Mouse (Mus musculus): ENCODE results near the gene Efcc1. TPM values are rescaled to one million over a fixed set of nuclear protein-coding genes. Genes with fewer than 3 reads are reported as not detected.
"Not testable (repeated sequence)": the region's sequence is repeated elsewhere in the genome, so short reads cannot be mapped to it uniquely, and the experiment has no call there.

The Efcc1 gene
- polyA plus RNA-seq, 1 experiment from 2014 or later, result 2.0 TPM

DNA sequence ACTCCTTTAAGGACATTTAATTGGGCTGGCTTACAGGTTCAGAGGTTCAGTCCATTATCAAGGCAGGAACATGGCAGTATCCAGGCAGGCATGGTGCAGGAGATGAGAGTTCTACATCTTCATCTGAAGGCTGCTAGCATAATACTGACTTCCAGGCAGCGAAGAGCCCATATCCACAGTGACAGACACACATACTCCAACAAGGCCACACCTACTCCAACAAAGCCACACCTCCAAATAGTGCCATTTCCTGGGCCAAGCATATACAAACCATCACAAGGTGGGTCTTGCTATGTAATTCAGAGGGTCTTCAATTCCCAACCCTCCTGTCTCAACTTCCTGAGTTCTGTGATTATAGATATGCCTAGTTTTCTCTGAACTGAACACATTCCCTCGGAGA lies 33.6 kb downstream of the Efcc1 start:
- H3K4me3 ChIP-seq; H3K4me2 ChIP-seq (replicated peaks); H3K27ac ChIP-seq (replicated peaks); H3K9ac ChIP-seq (replicated peaks); H3K9me3 ChIP-seq; H3K27me3 ChIP-seq; H3K36me3 ChIP-seq; H3K4me1 ChIP-seq; ATAC-seq (replicated peaks): not testable (repeated sequence)
- WGBS, result 91% methylated on average over 2 of the region's 2 CpGs

DNA sequence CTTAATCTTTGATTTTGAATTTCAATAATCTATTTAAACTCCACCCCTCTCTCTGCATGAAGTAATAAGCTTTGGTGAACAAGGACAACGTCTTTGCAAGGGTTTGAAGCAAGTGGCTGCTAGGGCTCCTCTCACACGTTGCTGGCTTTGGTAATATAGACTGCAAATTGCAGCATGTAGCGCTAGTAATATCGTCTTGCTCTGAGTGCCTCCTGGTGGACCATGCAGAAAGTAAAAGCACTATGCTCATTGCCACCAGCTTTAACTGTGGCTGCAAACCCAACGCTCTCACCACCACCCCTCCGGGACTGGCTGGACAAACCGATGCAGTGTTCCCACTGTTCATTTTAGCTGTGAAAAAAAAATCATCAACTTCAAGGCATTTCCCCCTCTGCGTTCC lies 40.0 kb downstream of the Efcc1 start:
- H3K4me2 ChIP-seq (replicated peaks), result no peak overlapping the region
- no peaks in the 10 kb centered on the region for H3K27me3 ChIP-seq
- H3K4me3 ChIP-seq, result no peak overlapping the region
- H3K4me1 ChIP-seq, result no peaks in the 10 kb centered on the region
- no peaks in the 10 kb centered on the region for H3K36me3 ChIP-seq
- no peak overlapping the region for H3K9ac ChIP-seq (replicated peaks)
- H3K27ac ChIP-seq (replicated peaks), result no peak overlapping the region
- 66% methylated on average over 8 of the region's 8 CpGs for WGBS
- no peaks in the 10 kb centered on the region for H3K9me3 ChIP-seq
- no peak for ATAC-seq (replicated peaks)

DNA sequence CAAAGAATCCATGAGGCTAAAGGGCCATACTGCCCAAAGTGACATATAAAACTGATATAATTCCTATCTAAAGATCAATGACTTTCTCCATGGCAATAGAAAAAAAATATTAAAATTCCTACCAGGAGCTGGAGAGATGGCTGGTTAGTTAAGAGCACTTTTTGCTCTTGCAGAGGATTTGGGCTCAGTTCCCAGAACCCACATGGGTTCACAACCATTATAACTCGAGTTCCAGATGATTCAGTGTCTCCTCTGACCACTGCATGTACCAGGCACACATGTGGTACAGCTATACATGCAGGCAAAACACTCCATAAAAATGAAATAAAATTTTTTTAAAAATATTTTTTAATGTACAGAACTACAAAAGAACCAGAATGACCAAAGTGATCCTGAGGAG lies 43.8 kb downstream of the Efcc1 start:
- Histone ChIP-seq H3K36me3 (no peaks in the 10 kb centered on the region), H3K9me3 (no peaks in the 10 kb centered on the region), H3K4me1 (no peaks in the 10 kb centered on the region), H3K4me2 (replicated peaks) (no peak overlapping the region), H3K9ac (replicated peaks) (no peak overlapping the region), H3K27ac (replicated peaks) (no peak overlapping the region), H3K4me3 (no peak overlapping the region), H3K27me3 (no peaks in the 10 kb centered on the region)
- 45% methylated on average over 1 of the region's 1 CpGs for WGBS
- no peak for ATAC-seq (replicated peaks)

DNA sequence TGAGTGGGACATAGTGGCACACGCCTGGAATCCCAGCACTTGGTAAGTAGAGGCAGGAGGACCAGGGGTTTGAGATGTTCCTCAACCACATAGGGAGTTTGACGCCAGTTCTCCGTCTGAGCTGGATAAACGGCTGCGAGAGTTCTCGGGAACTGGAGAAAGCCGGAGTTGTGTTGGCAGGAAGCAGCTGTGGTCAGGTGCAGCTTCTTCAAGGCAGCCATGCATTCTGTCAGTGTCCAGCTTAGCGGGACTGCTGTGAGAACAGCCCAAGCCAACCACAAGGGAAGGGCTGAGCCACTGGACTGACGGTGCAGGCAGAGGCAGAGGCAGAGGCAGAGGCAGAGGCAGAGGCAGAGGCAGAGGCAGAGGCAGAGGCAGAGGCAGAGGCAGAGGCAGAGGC lies 44.2 kb downstream of the Efcc1 start:
- H3K27ac ChIP-seq (replicated peaks), result no peak overlapping the region
- no peaks in the 10 kb centered on the region for H3K4me1 ChIP-seq
- no peaks in the 10 kb centered on the region for H3K27me3 ChIP-seq
- no peak overlapping the region for H3K4me3 ChIP-seq
- H3K36me3 ChIP-seq, result no peaks in the 10 kb centered on the region
- no peak overlapping the region for H3K4me2 ChIP-seq (replicated peaks)
- no peak overlapping the region for H3K9ac ChIP-seq (replicated peaks)
- H3K9me3 ChIP-seq, result no peaks in the 10 kb centered on the region
- ATAC-seq (replicated peaks), result no peak
- WGBS, result 87% methylated on average over 9 of the region's 9 CpGs

DNA sequence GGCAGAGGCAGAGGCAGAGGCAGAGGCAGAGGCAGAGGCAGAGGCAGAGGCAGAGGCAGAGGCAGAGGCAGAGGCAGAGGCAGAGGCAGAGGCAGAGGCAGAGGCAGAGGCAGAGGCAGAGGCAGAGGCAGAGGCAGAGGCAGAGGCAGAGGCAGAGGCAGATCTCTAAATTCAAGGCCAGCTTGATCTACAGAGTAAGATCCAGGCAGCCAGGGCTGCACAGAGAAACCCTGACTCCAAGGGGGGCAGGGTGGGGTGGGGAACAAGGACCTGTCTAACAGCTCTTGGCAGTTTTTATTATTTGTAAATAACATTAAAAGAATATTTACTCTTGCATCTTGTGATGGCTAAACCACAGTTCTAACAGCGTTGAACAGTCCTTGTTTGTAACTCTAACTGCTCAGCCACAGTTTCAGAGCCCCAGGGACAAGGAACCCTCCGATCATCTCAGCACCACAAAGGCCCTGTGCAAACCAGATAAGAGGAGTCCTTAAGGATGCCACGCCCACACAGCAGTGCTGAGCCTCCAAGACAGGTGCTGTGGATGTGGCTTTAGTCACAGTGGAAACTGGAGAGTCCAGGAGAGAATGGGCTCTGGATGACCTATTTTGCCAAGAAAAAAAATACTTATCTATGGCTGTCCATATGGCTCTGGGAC lies 45.0 kb downstream of the Efcc1 start:
- H3K4me2 ChIP-seq (replicated peaks), result no peak overlapping the region
- H3K4me1 ChIP-seq, result no peaks in the 10 kb centered on the region
- H3K27me3 ChIP-seq, result no peaks in the 10 kb centered on the region
- no peak overlapping the region for H3K4me3 ChIP-seq
- H3K27ac ChIP-seq (replicated peaks), result no peak overlapping the region
- no peaks in the 10 kb centered on the region for H3K9me3 ChIP-seq
- no peak overlapping the region for H3K9ac ChIP-seq (replicated peaks)
- no peaks in the 10 kb centered on the region for H3K36me3 ChIP-seq
- no peak for ATAC-seq (replicated peaks)
- WGBS, result 84% methylated on average over 3 of the region's 3 CpGs

DNA sequence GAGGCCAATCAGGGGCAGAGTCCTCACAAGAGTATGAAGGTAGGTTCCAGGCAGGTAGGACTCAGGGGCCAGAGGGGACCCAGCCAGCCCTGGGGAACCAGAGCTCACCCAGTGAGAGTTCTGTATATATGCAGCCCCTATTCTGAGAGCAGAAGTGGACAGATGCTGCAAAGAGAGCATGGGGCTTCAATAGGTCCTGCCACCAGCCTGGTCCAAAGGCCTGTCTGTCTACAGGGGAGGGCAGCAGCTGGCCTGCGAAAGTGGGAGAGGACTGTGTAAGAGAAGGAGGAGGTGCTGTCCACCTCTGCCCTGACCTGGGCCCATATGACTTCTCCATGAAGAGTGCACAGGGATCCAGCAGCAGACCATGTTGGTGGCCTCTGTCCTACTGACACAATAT lies 46.0 kb downstream of the Efcc1 start:
- H3K27me3 ChIP-seq, result no peaks in the 10 kb centered on the region
- no peak overlapping the region for H3K4me2 ChIP-seq (replicated peaks)
- 100% methylated on average over 1 of the region's 1 CpGs for WGBS
- H3K4me3 ChIP-seq, result no peak overlapping the region
- H3K4me1 ChIP-seq, result no peaks in the 10 kb centered on the region
- no peaks in the 10 kb centered on the region for H3K36me3 ChIP-seq
- no peaks in the 10 kb centered on the region for H3K9me3 ChIP-seq
- H3K27ac ChIP-seq (replicated peaks), result no peak overlapping the region
- no peak for ATAC-seq (replicated peaks)
- no peak overlapping the region for H3K9ac ChIP-seq (replicated peaks)

DNA sequence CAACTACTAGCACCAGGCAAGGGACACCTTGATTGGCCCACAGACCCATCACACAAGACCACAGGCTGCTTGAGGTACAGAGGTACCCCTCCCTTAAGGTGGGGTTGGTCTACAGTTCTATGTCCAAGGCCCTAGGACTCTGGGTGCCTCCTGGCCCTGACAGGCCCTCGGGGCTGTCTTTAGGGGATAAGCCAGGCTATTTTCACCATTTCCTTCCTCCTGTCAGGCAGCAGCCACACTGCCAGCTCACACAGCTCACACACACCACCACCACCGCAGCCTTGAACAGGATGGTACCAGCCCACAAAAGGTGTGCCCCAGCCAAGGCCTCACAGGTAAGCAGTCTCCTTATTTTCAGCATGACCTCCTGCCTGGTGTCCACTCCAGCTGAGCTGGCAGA lies 47.2 kb downstream of the Efcc1 start, which contains the start of gene Gp9:
Gene Gp9 (plus strand): TSS at position 231 of the 400 bp plus-strand sequence.
- no peak for ATAC-seq (replicated peaks)
- no peak within 1 kb of the TSS for H3K4me2 ChIP-seq (replicated peaks)
- 88% methylated on average over 2 of the region's 2 CpGs for WGBS
- no peaks in the 10 kb centered on the region for H3K36me3 ChIP-seq
- H3K27me3 ChIP-seq, result no peaks in the 10 kb centered on the region
- H3K4me1 ChIP-seq, result no peaks in the 10 kb centered on the region
- H3K9ac ChIP-seq (replicated peaks), result no peak within 1 kb of the TSS
- H3K4me3 ChIP-seq, result no peak within 1 kb of the TSS
- H3K9me3 ChIP-seq, result no peaks in the 10 kb centered on the region
- H3K27ac ChIP-seq (replicated peaks), result no peak within 1 kb of the TSS

DNA sequence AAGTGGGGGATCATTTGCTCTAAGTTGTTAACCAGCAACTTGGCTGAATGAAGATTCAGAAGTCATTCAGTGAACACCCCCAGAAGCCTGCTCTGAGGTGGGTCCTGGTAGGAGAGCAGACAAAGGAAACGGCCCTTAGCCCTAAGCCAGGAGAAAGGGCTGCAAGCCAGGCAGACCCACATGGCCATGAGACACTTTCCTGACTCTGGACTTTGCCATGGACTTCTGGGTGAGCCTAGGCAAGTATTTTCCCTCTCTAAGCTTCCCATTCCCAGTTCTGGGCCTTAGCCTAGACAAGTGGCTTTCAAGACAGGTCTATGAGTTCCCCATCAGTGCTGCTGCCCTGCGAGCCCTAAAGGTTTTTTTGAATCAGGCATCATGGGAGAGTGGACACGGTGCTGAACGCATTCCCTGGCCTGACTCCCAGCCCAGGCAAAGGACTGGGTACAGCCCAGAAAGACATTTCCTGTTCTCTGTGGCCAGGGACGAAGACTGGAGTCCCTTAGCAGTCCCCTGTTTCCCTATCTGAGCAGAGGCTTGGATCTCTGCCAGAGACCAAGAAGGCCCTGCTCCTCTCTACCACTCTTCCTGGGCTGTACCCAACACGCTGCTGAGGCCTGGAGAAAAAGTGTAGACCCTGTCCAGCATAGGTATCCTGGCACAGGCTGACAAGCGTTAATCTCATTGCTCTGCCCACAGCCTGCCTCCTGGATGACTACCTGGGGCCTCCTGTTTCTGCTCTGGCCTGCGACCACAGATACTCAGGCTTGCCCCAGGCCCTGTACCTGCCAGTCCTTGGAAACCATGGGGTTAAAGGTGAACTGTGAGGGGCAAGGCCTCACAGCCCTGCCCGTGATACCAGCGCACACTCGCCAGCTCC lies 47.9 kb downstream of the Efcc1 start:
- ATAC-seq (replicated peaks), result no peak
- H3K27me3 ChIP-seq, result no peaks in the 10 kb centered on the region
- no peaks in the 10 kb centered on the region for H3K36me3 ChIP-seq
- no peak overlapping the region for H3K4me3 ChIP-seq
- 80% methylated on average over 11 of the region's 11 CpGs for WGBS
- H3K27ac ChIP-seq (replicated peaks), result no peak overlapping the region
- H3K4me1 ChIP-seq, result no peaks in the 10 kb centered on the region
- no peaks in the 10 kb centered on the region for H3K9me3 ChIP-seq
- H3K4me2 ChIP-seq (replicated peaks), result no peak overlapping the region
- no peak overlapping the region for H3K9ac ChIP-seq (replicated peaks)

DNA sequence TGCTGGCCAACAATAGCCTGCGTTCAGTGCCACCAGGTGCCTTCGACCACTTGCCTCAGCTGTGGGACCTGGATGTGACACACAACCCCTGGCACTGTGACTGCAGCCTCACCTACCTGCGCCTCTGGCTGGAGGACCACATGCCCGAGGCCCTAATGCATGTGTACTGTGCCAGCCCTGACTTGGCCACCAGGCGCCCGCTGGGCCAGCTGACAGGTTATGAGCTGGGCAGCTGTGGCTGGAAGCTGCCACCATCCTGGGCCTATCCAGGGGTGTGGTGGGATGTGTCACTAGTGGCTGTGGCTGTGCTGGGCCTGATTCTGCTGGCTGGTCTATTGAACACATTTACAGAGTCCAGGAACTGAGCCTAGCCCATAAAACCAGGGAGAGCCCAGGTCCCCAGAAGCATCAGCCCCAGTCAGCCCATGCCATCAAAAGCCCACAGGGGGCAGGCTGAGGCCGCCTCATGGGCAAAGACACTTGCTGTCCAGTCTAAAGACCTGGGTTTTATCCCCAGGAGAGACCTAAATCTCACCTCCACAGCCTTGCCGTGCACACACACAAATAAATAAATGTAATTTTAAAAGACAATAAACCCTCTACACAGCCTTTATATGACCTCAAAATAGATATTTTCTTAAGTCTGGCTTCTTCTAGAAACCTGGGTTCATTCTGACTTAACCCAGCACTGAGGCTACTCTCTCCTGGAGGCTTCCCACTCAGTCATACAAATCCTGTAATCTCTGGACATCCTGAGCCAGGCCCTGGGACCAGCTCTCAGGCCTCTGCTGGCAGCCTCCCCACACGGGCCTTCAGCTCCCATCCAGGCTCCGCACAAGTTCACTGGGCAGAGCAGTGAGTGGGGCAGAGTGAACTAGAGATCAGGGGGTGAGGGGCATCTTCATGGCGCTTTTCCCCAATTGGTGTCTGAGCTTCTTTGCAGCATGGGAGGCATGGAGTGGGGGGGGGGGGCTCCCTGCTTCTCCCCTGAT lies 48.8 kb downstream of the Efcc1 start:
- no peaks in the 10 kb centered on the region for H3K36me3 ChIP-seq
- H3K9me3 ChIP-seq, result no peaks in the 10 kb centered on the region
- no peak overlapping the region for H3K4me3 ChIP-seq
- no peak overlapping the region for H3K27ac ChIP-seq (replicated peaks)
- no peaks in the 10 kb centered on the region for H3K27me3 ChIP-seq
- no peak overlapping the region for H3K4me2 ChIP-seq (replicated peaks)
- no peaks in the 10 kb centered on the region for H3K4me1 ChIP-seq
- 84% methylated on average over 11 of the region's 11 CpGs for WGBS
- ATAC-seq (replicated peaks), result no peak
- no peak overlapping the region for H3K9ac ChIP-seq (replicated peaks)

DNA sequence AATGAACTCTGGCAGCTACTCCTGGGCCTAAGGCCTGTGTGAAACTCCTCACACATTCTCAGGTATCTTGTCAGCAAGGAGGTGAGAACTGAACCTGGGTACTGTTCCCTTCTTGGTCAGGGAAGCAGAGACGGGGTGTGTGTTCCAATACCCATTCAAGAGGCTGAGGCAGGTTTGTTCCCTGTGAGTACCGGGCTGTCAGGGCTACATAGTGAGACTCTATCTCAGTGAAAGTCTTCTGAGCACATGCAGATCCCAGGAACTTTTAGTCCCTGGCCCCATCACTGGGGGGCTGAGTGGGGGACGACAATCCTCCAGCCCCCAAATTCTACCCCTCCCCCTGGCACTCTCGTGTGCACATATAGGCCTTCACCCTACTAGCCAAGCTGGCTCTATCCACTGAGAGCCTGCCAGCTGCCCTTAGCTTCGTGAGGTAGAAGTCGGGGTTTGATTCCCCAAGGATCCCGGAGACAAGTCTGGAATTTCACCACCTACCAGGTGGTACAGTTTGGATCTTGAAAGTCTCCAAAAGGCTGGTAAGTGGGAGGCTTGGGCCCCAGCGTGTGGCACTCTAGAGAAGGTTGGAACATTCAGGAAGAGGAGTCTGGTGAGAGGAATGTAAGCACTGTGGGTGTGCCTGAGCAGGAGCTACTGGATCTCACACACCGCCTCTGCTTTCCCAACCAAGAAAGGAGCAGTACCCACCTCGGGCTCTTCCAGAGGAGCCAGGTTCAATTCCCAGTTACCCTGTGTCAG lies 50.1 kb downstream of the Efcc1 start:
- Histone ChIP-seq H3K4me1 (no peaks in the 10 kb centered on the region), H3K36me3 (no peaks in the 10 kb centered on the region), H3K4me3 (no peak overlapping the region), H3K9me3 (no peaks in the 10 kb centered on the region), H3K4me2 (replicated peaks) (no peak overlapping the region), H3K9ac (replicated peaks) (no peak overlapping the region), H3K27me3 (no peaks in the 10 kb centered on the region), H3K27ac (replicated peaks) (no peak overlapping the region)
- ATAC-seq (replicated peaks), result no peak
- 83% methylated on average over 10 of the region's 10 CpGs for WGBS

DNA sequence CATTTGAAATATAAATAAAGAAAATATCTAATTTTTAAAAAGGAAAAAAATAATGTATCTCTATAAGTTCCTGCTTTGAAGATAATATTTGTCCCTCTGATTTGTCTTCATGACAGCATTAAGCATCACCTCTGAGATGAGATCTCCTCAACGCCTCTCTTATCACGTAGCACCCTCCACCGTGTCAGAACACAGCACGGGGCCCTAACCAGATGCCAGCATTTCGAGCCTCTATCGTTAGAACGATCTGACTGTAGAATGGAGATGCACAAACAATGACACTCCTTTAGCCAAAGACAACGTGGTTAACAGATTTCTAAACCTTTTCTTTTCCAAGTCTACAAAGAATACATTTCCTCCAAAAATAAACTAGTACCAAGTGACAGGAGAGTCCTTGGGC lies 53.4 kb downstream of the Efcc1 start:
- H3K27ac ChIP-seq (replicated peaks), result no peak overlapping the region
- H3K4me3 ChIP-seq, result no peak overlapping the region
- no peak for ATAC-seq (replicated peaks)
- 79% methylated on average over 8 of the region's 8 CpGs for WGBS
- no peaks in the 10 kb centered on the region for H3K27me3 ChIP-seq
- H3K4me1 ChIP-seq, result peaks cover 3% of the 10 kb centered on the region
- no peak overlapping the region for H3K9ac ChIP-seq (replicated peaks)
- H3K9me3 ChIP-seq, result no peaks in the 10 kb centered on the region
- no peak overlapping the region for H3K4me2 ChIP-seq (replicated peaks)
- no peaks in the 10 kb centered on the region for H3K36me3 ChIP-seq
